In the genomic region with DNA sequence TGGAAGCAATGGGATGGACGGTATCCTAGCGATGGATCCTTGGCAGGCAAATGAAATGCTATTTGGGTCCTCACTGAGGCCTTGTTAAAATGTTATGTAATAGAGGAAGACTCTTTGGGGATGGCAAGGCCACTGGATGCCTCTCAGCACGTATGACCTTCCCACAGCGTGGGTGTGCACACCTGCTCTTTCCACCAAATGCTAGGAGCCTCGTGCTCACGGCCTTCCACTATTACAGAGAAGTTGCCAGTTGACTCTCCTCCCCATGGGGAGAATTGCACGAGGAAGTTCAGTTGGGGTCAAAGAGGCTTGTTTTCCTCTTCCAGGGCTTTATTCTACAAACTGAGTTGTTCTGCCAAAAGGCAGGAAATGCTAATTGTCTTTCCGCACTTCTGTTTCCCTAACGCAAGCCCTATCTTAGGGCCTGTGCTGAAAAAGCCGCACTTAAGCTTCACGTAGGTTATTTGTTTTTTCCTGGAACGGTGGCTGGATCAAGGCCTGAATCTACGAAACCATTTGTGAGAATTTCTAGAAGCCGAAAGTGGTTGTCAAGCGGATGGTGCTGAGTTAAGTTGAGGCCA, we compare ENCODE assay signal across 22 mouse cellular contexts. TPM values are rescaled to one million over a fixed set of nuclear protein-coding genes. Genes with fewer than 3 reads are reported as not detected.
DNase-seq lines count a peak whose midpoint lies in the region; ATAC-seq and TF ChIP-seq lines count a peak whose summit lies in the region.
"Had no signal": no experiment of that assay in that cellular context is flagged by ENCODE, and none has a peak within 500 bp of the region (broad histone marks: within the 10 kb centered on the region; RNA-seq: fewer than 3 reads in every experiment).

No protein-coding gene starts in this region.

- no peaks in the 10 kb centered on the region for H3K9me3 ChIP-seq in liver, embryonic 16.5 days (replicated peaks; ENCODE audit: control insufficient read depth, low read length)
- H3K9me3 ChIP-seq in liver, embryonic 11.5 days (ENCODE audit: control insufficient read depth, low read length) = no peaks in the 10 kb centered on the region
- H3K9me3 ChIP-seq: forebrain, embryonic 15.5 days; G1E; hindbrain, embryonic 15.5 days; intestine, embryonic 15.5 days; limb, embryonic 15.5 days; midbrain, embryonic 15.5 days had no signal

- TF ChIP-seq POLR2A in kidney, adult 2 months (IDR thresholded peaks at IDR 0.05; ENCODE audit: low read depth, low read length) = no peak

- H3K27ac ChIP-seq in kidney, adult 2 months (ENCODE audit: insufficient read depth, low read depth, low read length) = peak overlapping the region; percentile 79
- no peak overlapping the region for H3K27ac ChIP-seq in liver, embryonic 16.5 days (ENCODE audit: low read length)
- H3K27ac ChIP-seq in liver, embryonic 11.5 days (ENCODE audit: low read depth, low read length) = no peak overlapping the region
- H3K27ac ChIP-seq: forebrain, embryonic 15.5 days; hindbrain, embryonic 15.5 days; intestine, embryonic 15.5 days; limb, embryonic 15.5 days; midbrain, embryonic 15.5 days had no signal

- H3K9ac ChIP-seq in liver, embryonic 16.5 days (ENCODE audit: low read depth, low read length) = no peak overlapping the region
- no peak overlapping the region for H3K9ac ChIP-seq in liver, embryonic 11.5 days (ENCODE audit: low read depth, low read length)
- H3K9ac ChIP-seq: forebrain, embryonic 15.5 days; hindbrain, embryonic 15.5 days; intestine, embryonic 15.5 days; limb, embryonic 15.5 days; midbrain, embryonic 15.5 days had no signal

- no peaks in the 10 kb centered on the region for H3K36me3 ChIP-seq in kidney, adult 2 months (ENCODE audit: control insufficient read depth, insufficient read depth, low read length)
- no peaks in the 10 kb centered on the region for H3K36me3 ChIP-seq in liver, embryonic 16.5 days (ENCODE audit: control insufficient read depth, insufficient read depth)
- no peaks in the 10 kb centered on the region for H3K36me3 ChIP-seq in liver, embryonic 11.5 days (ENCODE audit: control insufficient read depth, insufficient read depth, low read length)
- H3K36me3 ChIP-seq: forebrain, embryonic 15.5 days; G1E; hindbrain, embryonic 15.5 days; intestine, embryonic 15.5 days; limb, embryonic 15.5 days; midbrain, embryonic 15.5 days had no signal

- no peak overlapping the region for H3K4me2 ChIP-seq in liver, embryonic 16.5 days (ENCODE audit: low read depth, low read length)
- H3K4me2 ChIP-seq in liver, embryonic 11.5 days = no peak overlapping the region
- H3K4me2 ChIP-seq: forebrain, embryonic 15.5 days; hindbrain, embryonic 15.5 days; intestine, embryonic 15.5 days; limb, embryonic 15.5 days; midbrain, embryonic 15.5 days had no signal

- ATAC-seq in liver, embryonic 16.5 days (ENCODE audit: low read depth) = peak; percentile 8; the same call in 1 of the 2 replicates
- no peak for ATAC-seq in liver, embryonic 11.5 days (replicated peaks; ENCODE audit: low FRiP score)
- ATAC-seq: activated CD4-positive, CD25-positive, alpha-beta regulatory T cell, adult 4 months; forebrain, embryonic 15.5 days; intestine, embryonic 15.5 days; midbrain, embryonic 15.5 days had no signal

- TF ChIP-seq CTCF in kidney, adult 2 months (conservative IDR thresholded peaks at IDR 0.05; ENCODE audit: insufficient read depth, insufficient read length, low read depth, low read length) = no peak

- 68% methylated on average over 15 of the region's 15 CpGs for WGBS in kidney, adult 2 months
- 64% methylated on average over 15 of the region's 15 CpGs for WGBS in liver, embryonic 16.5 days (ENCODE audit: insufficient replicate concordance)
- 71% methylated on average over 15 of the region's 15 CpGs for WGBS in liver, embryonic 11.5 days

- no peak overlapping the region for H3K4me3 ChIP-seq in kidney, adult 2 months (ENCODE audit: insufficient read depth, low read depth, low read length)
- H3K4me3 ChIP-seq in liver, embryonic 16.5 days (ENCODE audit: low read depth, low read length) = no peak overlapping the region
- H3K4me3 ChIP-seq in liver, embryonic 11.5 days (ENCODE audit: low read depth, low read length) = no peak overlapping the region
- H3K4me3 ChIP-seq: forebrain, embryonic 15.5 days; hindbrain, embryonic 15.5 days; intestine, embryonic 15.5 days; limb, embryonic 15.5 days; midbrain, embryonic 15.5 days; myocyte had no signal

- intact Hi-C loops in gastrocnemius, postnatal 36 days (cut with DNase I) = loop anchor here (5.0 kb wide), 2 partner anchors 36 to 316 kb away; no protein-coding TSS in a partner anchor

- DNase-seq in gastrocnemius, postnatal 25 days = peak; percentile 25
- no peak for DNase-seq in gastrocnemius, postnatal 36 days
- peak; percentile 73 for DNase-seq in kidney, adult 2 months
- DNase-seq in kidney, adult 11 months = no peak
- DNase-seq in liver, embryonic 11.5 days (ENCODE audit: low spot score) = no peak
- DNase-seq in kidney, postnatal 36 days = peak; percentile 31 to 62
- DNase-seq in cerebellum, adult 11-12 months = no peak
- DNase-seq: adrenal gland, postnatal 14 days; cerebellum, adult 18-20 months; cerebellum, postnatal 25 days; embryo, embryonic 11 days; spleen, adult 18-20 months; thymus, adult 2 months had no signal

- H3K4me1 ChIP-seq in kidney, adult 2 months (ENCODE audit: control insufficient read depth, insufficient read depth, low read length) = peaks cover 11% of the 10 kb centered on the region
- H3K4me1 ChIP-seq in liver, embryonic 16.5 days (ENCODE audit: control insufficient read depth, low read depth, low read length) = peaks cover 9% of the 10 kb centered on the region
- H3K4me1 ChIP-seq in liver, embryonic 11.5 days (replicated peaks; ENCODE audit: control insufficient read depth, insufficient read depth, low read length) = peaks cover 3% of the 10 kb centered on the region
- H3K4me1 ChIP-seq: forebrain, embryonic 15.5 days; hindbrain, embryonic 15.5 days; intestine, embryonic 15.5 days; limb, embryonic 15.5 days; midbrain, embryonic 15.5 days had no signal

- H3K27me3 ChIP-seq in kidney, adult 2 months (replicated peaks; ENCODE audit: control insufficient read depth, insufficient read depth, low read length) = no peaks in the 10 kb centered on the region
- no peaks in the 10 kb centered on the region for H3K27me3 ChIP-seq in liver, embryonic 16.5 days (ENCODE audit: control insufficient read depth, insufficient read depth, low read depth, low read length)
- H3K27me3 ChIP-seq in liver, embryonic 11.5 days (replicated peaks; ENCODE audit: control insufficient read depth, insufficient read depth, low read length) = no peaks in the 10 kb centered on the region
- H3K27me3 ChIP-seq: forebrain, embryonic 15.5 days; intestine, embryonic 15.5 days; limb, embryonic 15.5 days; midbrain, embryonic 15.5 days had no signal

RNA-seq across cellular contexts. Expression of gene Hmcn1, which starts 43.3 kb away (rescaled TPM):
- 1 to 10 TPM; 7.9 to 8.6 TPM for total RNA-seq in gastrocnemius, postnatal 25 days (2021)
- total RNA-seq in gastrocnemius, postnatal 36 days (2021) = 1 to 10 TPM; 4.9 to 5.4 TPM
- 1.7 and 2.0 TPM in 2 replicates for polyA plus RNA-seq in kidney, adult 2 months (2012; rRNA removed)
- polyA plus RNA-seq in liver, embryonic 16.5 days (2015; fragmentation: Nextera tagmentation; extraction: Ambion mirVana) = 1.3 and 2.0 TPM in 2 replicates
- polyA plus RNA-seq in liver, embryonic 11.5 days (2014; fragmentation: Nextera tagmentation; extraction: Ambion mirVana) = 9.9 and 11.0 TPM in 2 replicates
- polyA plus RNA-seq: activated CD4-positive, CD25-positive, alpha-beta regulatory T cell, adult 4 months; G1E had no signal

Comparison
In these comparisons a context has a peak if more than half of its experiments do, and no peak if none do; other contexts are left out.
1. DNase-seq: peak in gastrocnemius, postnatal 25 days (single experiment), kidney, adult 2 months (single experiment) and kidney, postnatal 36 days (2 of 2); none in gastrocnemius, postnatal 36 days (0 of 2), kidney, adult 11 months (single experiment), liver, embryonic 11.5 days (single experiment) and cerebellum, adult 11-12 months (single experiment).